ENCODE assay signal across 18 mouse cellular contexts in genomic region chr16:92177718-92178117, GRCm38 (mm10).
DNase-seq lines count a peak whose midpoint lies in the region; ATAC-seq and TF ChIP-seq lines count a peak whose summit lies in the region.
"Had no signal": no experiment of that assay in that cellular context is flagged by ENCODE, and none has a peak within 500 bp of the region (broad histone marks: within the 10 kb centered on the region; RNA-seq: fewer than 3 reads in every experiment).

No protein-coding gene starts in this region.

- no peaks in the 10 kb centered on the region for H3K4me1 ChIP-seq in kidney, postnatal 0 days (replicated peaks; ENCODE audit: insufficient read depth, low read length)
- peaks cover 6% of the 10 kb centered on the region; the same call in 1 of the 2 replicates for H3K4me1 ChIP-seq in kidney, embryonic 15.5 days
- no peaks in the 10 kb centered on the region for H3K4me1 ChIP-seq in midbrain, postnatal 0 days (ENCODE audit: insufficient read depth, low read length)
- H3K4me1 ChIP-seq: forebrain, embryonic 15.5 days; liver, embryonic 15.5 days had no signal

- H3K27me3 ChIP-seq in kidney, postnatal 0 days (ENCODE audit: insufficient read depth, low read length): no peaks in the 10 kb centered on the region
- no peaks in the 10 kb centered on the region for H3K27me3 ChIP-seq in kidney, embryonic 15.5 days
- no peaks in the 10 kb centered on the region for H3K27me3 ChIP-seq in midbrain, postnatal 0 days (ENCODE audit: insufficient read depth, low read length)
- H3K27me3 ChIP-seq: forebrain, embryonic 15.5 days; liver, embryonic 15.5 days had no signal

- H3K9ac ChIP-seq in kidney, postnatal 0 days (ENCODE audit: low read depth, low read length): no peak overlapping the region
- no peak overlapping the region for H3K9ac ChIP-seq in kidney, embryonic 15.5 days
- H3K9ac ChIP-seq in midbrain, postnatal 0 days (replicated peaks; ENCODE audit: low read length, poor library complexity, severe bottlenecking): no peak overlapping the region
- H3K9ac ChIP-seq: forebrain, embryonic 15.5 days; liver, embryonic 15.5 days had no signal

- TF ChIP-seq CTCF in kidney, postnatal 0 days (IDR thresholded peaks at IDR 0.05; ENCODE audit: low read depth): peak; percentile 59
- peak; percentile 45 for TF ChIP-seq CTCF in midbrain, postnatal 0 days (IDR thresholded peaks at IDR 0.05)

- ATAC-seq in kidney, postnatal 0 days (replicated peaks; ENCODE audit: low FRiP score, low read depth): no peak
- no peak for ATAC-seq in kidney, embryonic 15.5 days (replicated peaks; ENCODE audit: low FRiP score)
- ATAC-seq in midbrain, postnatal 0 days (ENCODE audit: low FRiP score): no peak
- ATAC-seq: forebrain, embryonic 15.5 days; inflammation-experienced regulatory T-cells, adult 6 months had no signal

- peak; percentile 22 for DNase-seq in adrenal gland, postnatal 10 days
- DNase-seq in adrenal gland, postnatal 4 days (ENCODE audit: low spot score in 2 of 2): no peak
- peak; percentile 28 for DNase-seq in kidney, postnatal 0 days (ENCODE audit: low spot score)
- DNase-seq in lung, postnatal 10 days: peak; percentile 15
- no peak for DNase-seq in lung, postnatal 25 days (ENCODE audit: low spot score)
- DNase-seq in midbrain, postnatal 0 days (ENCODE audit: low spot score): peak; percentile 18
- no peak for DNase-seq in layer of hippocampus, postnatal 36 days
- DNase-seq: cerebellum, postnatal 25 days; gastrocnemius, postnatal 10 days; heart, postnatal 4 days; left cerebral cortex, postnatal 4 days; right cerebral cortex, postnatal 25 days; thymus, adult 2 months had no signal

- no peak overlapping the region for H3K4me3 ChIP-seq in kidney, postnatal 0 days (replicated peaks; ENCODE audit: low read depth, low read length)
- H3K4me3 ChIP-seq in kidney, embryonic 15.5 days (replicated peaks): no peak overlapping the region
- H3K4me3 ChIP-seq in midbrain, postnatal 0 days (ENCODE audit: low read depth, low read length): no peak overlapping the region
- H3K4me3 ChIP-seq: forebrain, embryonic 15.5 days; liver, embryonic 15.5 days had no signal

- no peak overlapping the region for H3K4me2 ChIP-seq in kidney, postnatal 0 days (ENCODE audit: low read length)
- H3K4me2 ChIP-seq in kidney, embryonic 15.5 days: no peak overlapping the region
- H3K4me2 ChIP-seq in midbrain, postnatal 0 days (ENCODE audit: low read depth, low read length, poor library complexity, severe bottlenecking): no peak overlapping the region
- H3K4me2 ChIP-seq: forebrain, embryonic 15.5 days; liver, embryonic 15.5 days had no signal

- no peaks in the 10 kb centered on the region for H3K9me3 ChIP-seq in kidney, postnatal 0 days (replicated peaks; ENCODE audit: low read length)
- H3K9me3 ChIP-seq in kidney, embryonic 15.5 days (replicated peaks): no peaks in the 10 kb centered on the region
- no peaks in the 10 kb centered on the region for H3K9me3 ChIP-seq in midbrain, postnatal 0 days (ENCODE audit: low read length)
- H3K9me3 ChIP-seq: forebrain, embryonic 15.5 days; G1E; liver, embryonic 15.5 days had no signal

- no peaks in the 10 kb centered on the region for H3K36me3 ChIP-seq in kidney, postnatal 0 days (ENCODE audit: insufficient read depth, low read length)
- no peaks in the 10 kb centered on the region for H3K36me3 ChIP-seq in kidney, embryonic 15.5 days
- H3K36me3 ChIP-seq in midbrain, postnatal 0 days (ENCODE audit: insufficient read depth, low read length): no peaks in the 10 kb centered on the region
- H3K36me3 ChIP-seq: forebrain, embryonic 15.5 days; G1E; liver, embryonic 15.5 days had no signal

- H3K27ac ChIP-seq in kidney, postnatal 0 days: no peak overlapping the region
- H3K27ac ChIP-seq in kidney, embryonic 15.5 days: no peak overlapping the region
- no peak overlapping the region for H3K27ac ChIP-seq in midbrain, postnatal 0 days (ENCODE audit: low read depth, low read length)
- H3K27ac ChIP-seq: forebrain, embryonic 15.5 days; liver, embryonic 15.5 days had no signal

- 93% methylated on average over 1 of the region's 1 CpGs for WGBS in kidney, postnatal 0 days
- 96% methylated on average over 1 of the region's 1 CpGs for WGBS in kidney, embryonic 15.5 days
- WGBS in midbrain, postnatal 0 days: 96% methylated on average over 1 of the region's 1 CpGs

Comparison
In these comparisons a context has a peak if more than half of its experiments do, and no peak if none do; other contexts are left out.
1. DNase-seq: peak in adrenal gland, postnatal 10 days (single experiment), kidney, postnatal 0 days (single experiment), lung, postnatal 10 days (single experiment) and midbrain, postnatal 0 days (single experiment); none in adrenal gland, postnatal 4 days (0 of 2), lung, postnatal 25 days (single experiment) and layer of hippocampus, postnatal 36 days (0 of 2).